Mouse (Mus musculus): ENCODE data around the gene Ahcy. TPM values are rescaled to one million over a fixed set of nuclear protein-coding genes. Genes with fewer than 3 reads are reported as not detected.
"Not testable (repeated sequence)": the region's sequence is repeated elsewhere in the genome, so short reads cannot be mapped to it uniquely, and the experiment has no call there.

Ahcy gene
- polyA plus RNA-seq, 1 experiment from 2014 or later, result 63.1 TPM

GRCm38 (mm10) chr2:155073347-155073746 is 950 bp downstream of the Ahcy start:
- ATAC-seq (ENCODE audit: insufficient read depth), result peak; percentile 8; the same call in 1 of the 2 replicates
- H3K4me3 ChIP-seq (replicated peaks), result peak overlapping the region; percentile 77
- H3K27me3 ChIP-seq, result 0 out of 2 replicates have a peak, but pooled peaks cover 3% of the 10 kb centered on the region
- no peaks in the 10 kb centered on the region for H3K9me3 ChIP-seq (replicated peaks)
- H3K36me3 ChIP-seq (replicated peaks), result peaks cover 3% of the 10 kb centered on the region
- WGBS (ENCODE audit: insufficient replicate concordance), result 8% methylated on average over 3 of the region's 3 CpGs
- H3K9ac ChIP-seq, result peak overlapping the region; percentile 84
- H3K27ac ChIP-seq (replicated peaks), result peak overlapping the region; percentile 89
- H3K4me1 ChIP-seq (replicated peaks), result peaks cover 52% of the 10 kb centered on the region
- H3K4me2 ChIP-seq, result peak overlapping the region; percentile 96

GRCm38 (mm10) chr2:155072353-155073145 is 1.7 kb downstream of the Ahcy start:
- no peak for ATAC-seq (ENCODE audit: insufficient read depth)
- Histone ChIP-seq H3K27ac (replicated peaks) (0 out of 2 replicates have a peak overlapping the region, but pooled peaks have one; percentile 39), H3K4me3 (replicated peaks) (peak overlapping the region; percentile 77)

GRCm38 (mm10) chr2:155071027-155071426 is 3.3 kb downstream of the Ahcy start:
- H3K4me3 ChIP-seq (replicated peaks), result no peak overlapping the region
- H3K36me3 ChIP-seq (replicated peaks), result peaks cover 26% of the 10 kb centered on the region
- no peak overlapping the region for H3K4me2 ChIP-seq
- H3K9ac ChIP-seq, result no peak overlapping the region
- 78% methylated on average over 9 of the region's 9 CpGs for WGBS (ENCODE audit: insufficient replicate concordance)
- ATAC-seq (ENCODE audit: insufficient read depth), result no peak
- no peak overlapping the region for H3K27ac ChIP-seq (replicated peaks)
- no peaks in the 10 kb centered on the region for H3K27me3 ChIP-seq
- H3K4me1 ChIP-seq (replicated peaks), result peaks cover 52% of the 10 kb centered on the region
- H3K9me3 ChIP-seq (replicated peaks), result no peaks in the 10 kb centered on the region

More at GRCm38 (mm10) chr2:155072353-155073145, 1.7 kb downstream of the Ahcy start:
- H3K4me2 ChIP-seq, result peak overlapping the region; percentile 96
- H3K27me3 ChIP-seq, result no peaks in the 10 kb centered on the region
- H3K36me3 ChIP-seq (replicated peaks), result peaks cover 11% of the 10 kb centered on the region
- H3K4me1 ChIP-seq (replicated peaks), result peaks cover 52% of the 10 kb centered on the region
- 59% methylated on average over 8 of the region's 8 CpGs for WGBS (ENCODE audit: insufficient replicate concordance)
- no peaks in the 10 kb centered on the region for H3K9me3 ChIP-seq (replicated peaks)
- peak overlapping the region; percentile 84 for H3K9ac ChIP-seq

- no peaks in the 10 kb centered on the region for H3K27me3 ChIP-seq
- WGBS (ENCODE audit: insufficient replicate concordance), result 56% methylated on average over 1 of the region's 1 CpGs
- no peak overlapping the region for H3K4me3 ChIP-seq (replicated peaks)
- no peak overlapping the region for H3K4me2 ChIP-seq
- ATAC-seq (ENCODE audit: insufficient read depth), result no peak
- no peak overlapping the region for H3K9ac ChIP-seq
- peaks cover 27% of the 10 kb centered on the region for H3K36me3 ChIP-seq (replicated peaks)
- no peak overlapping the region for H3K27ac ChIP-seq (replicated peaks)
- no peaks in the 10 kb centered on the region for H3K9me3 ChIP-seq (replicated peaks)
- peaks cover 8% of the 10 kb centered on the region for H3K4me1 ChIP-seq (replicated peaks)
Observed at GRCm38 (mm10) chr2:155057361-155057760, 16.9 kb downstream of the Ahcy start.

- H3K27me3 ChIP-seq, result no peaks in the 10 kb centered on the region
- no peak for ATAC-seq (ENCODE audit: insufficient read depth)
- no peaks in the 10 kb centered on the region for H3K9me3 ChIP-seq (replicated peaks)
- H3K4me1 ChIP-seq (replicated peaks), result peaks cover 20% of the 10 kb centered on the region
- H3K27ac ChIP-seq (replicated peaks), result peak overlapping the region; percentile 48
- H3K4me3 ChIP-seq (replicated peaks), result no peak overlapping the region
- peaks cover 15% of the 10 kb centered on the region for H3K36me3 ChIP-seq (replicated peaks)
- no peak overlapping the region for H3K4me2 ChIP-seq
- WGBS (ENCODE audit: insufficient replicate concordance), result 58% methylated on average over 5 of the region's 5 CpGs
- H3K9ac ChIP-seq, result no peak overlapping the region
Observed at GRCm38 (mm10) chr2:155056076-155056578, 18.2 kb downstream of the Ahcy start.

- Histone ChIP-seq H3K9me3 (replicated peaks) (no peaks in the 10 kb centered on the region), H3K27me3 (no peaks in the 10 kb centered on the region), H3K4me3 (replicated peaks) (no peak overlapping the region), H3K36me3 (replicated peaks) (peaks cover 7% of the 10 kb centered on the region; the same call in 1 of the 2 replicates), H3K9ac (peak overlapping the region; percentile 11; the same call in 1 of the 2 replicates), H3K4me1 (replicated peaks) (peaks cover 30% of the 10 kb centered on the region), H3K27ac (replicated peaks) (no peak overlapping the region), H3K4me2 (no peak overlapping the region)
- WGBS (ENCODE audit: insufficient replicate concordance), result 72% methylated on average over 3 of the region's 3 CpGs
- no peak for ATAC-seq (ENCODE audit: insufficient read depth)
Observed at GRCm38 (mm10) chr2:155054672-155055071, 19.6 kb downstream of the Ahcy start.

GRCm38 (mm10) chr2:155053512-155053911 is 20.8 kb downstream of the Ahcy start:
- not testable (repeated sequence) for H3K27ac ChIP-seq (replicated peaks); H3K4me3 ChIP-seq (replicated peaks); H3K4me2 ChIP-seq; H3K9ac ChIP-seq; H3K36me3 ChIP-seq (replicated peaks); ATAC-seq (ENCODE audit: insufficient read depth); H3K9me3 ChIP-seq (replicated peaks); H3K27me3 ChIP-seq
- 69% methylated on average over 8 of the region's 8 CpGs for WGBS (ENCODE audit: insufficient replicate concordance)
- H3K4me1 ChIP-seq (replicated peaks), result peaks cover 30% of the 10 kb centered on the region

GRCm38 (mm10) chr2:155052681-155053080 is 21.6 kb downstream of the Ahcy start:
- no peaks in the 10 kb centered on the region for H3K36me3 ChIP-seq (replicated peaks)
- ATAC-seq (ENCODE audit: insufficient read depth), result no peak
- H3K4me2 ChIP-seq, result no peak overlapping the region; the same call in 1 of the 2 replicates
- H3K4me3 ChIP-seq (replicated peaks), result no peak overlapping the region
- H3K27me3 ChIP-seq, result no peaks in the 10 kb centered on the region
- no peak overlapping the region for H3K9ac ChIP-seq
- peak overlapping the region; percentile 75 for H3K27ac ChIP-seq (replicated peaks)
- H3K9me3 ChIP-seq (replicated peaks), result no peaks in the 10 kb centered on the region
- peaks cover 30% of the 10 kb centered on the region for H3K4me1 ChIP-seq (replicated peaks)
- WGBS (ENCODE audit: insufficient replicate concordance), result 66% methylated on average over 2 of the region's 2 CpGs

GRCm38 (mm10) chr2:155051622-155052351 is 22.5 kb downstream of the Ahcy start:
- peak overlapping the region; percentile 75 for H3K27ac ChIP-seq (replicated peaks)
- H3K4me1 ChIP-seq (replicated peaks), result peaks cover 30% of the 10 kb centered on the region
- H3K4me2 ChIP-seq, result peak overlapping the region; percentile 93
- no peaks in the 10 kb centered on the region for H3K9me3 ChIP-seq (replicated peaks)
- peak overlapping the region; percentile 49; the same call in 1 of the 2 replicates for H3K9ac ChIP-seq
- peak overlapping the region; percentile 59 for H3K4me3 ChIP-seq (replicated peaks)
- WGBS (ENCODE audit: insufficient replicate concordance), result 22% methylated on average over 9 of the region's 9 CpGs
- no peaks in the 10 kb centered on the region for H3K27me3 ChIP-seq
- no peaks in the 10 kb centered on the region for H3K36me3 ChIP-seq (replicated peaks)
- no peak for ATAC-seq (ENCODE audit: insufficient read depth)

- Histone ChIP-seq H3K4me3 (replicated peaks) (peak overlapping the region; percentile 59), H3K9me3 (replicated peaks) (no peaks in the 10 kb centered on the region), H3K4me2 (peak overlapping the region; percentile 93), H3K27ac (replicated peaks) (peak overlapping the region; percentile 58), H3K36me3 (replicated peaks) (no peaks in the 10 kb centered on the region), H3K4me1 (replicated peaks) (peaks cover 26% of the 10 kb centered on the region), H3K27me3 (no peaks in the 10 kb centered on the region), H3K9ac (peak overlapping the region; percentile 69)
- peak; percentile 87 for ATAC-seq (ENCODE audit: insufficient read depth)
- WGBS (ENCODE audit: insufficient replicate concordance), result under 1% methylated on average over 45 of the region's 45 CpGs
Observed at GRCm38 (mm10) chr2:155050504-155051236, 23.6 kb downstream of the Ahcy start.
